Mouse (Mus musculus) CH12.LX (cell line): ENCODE results near the gene Fam186a.

Source experiments
- CHD2 ChIP-seq: IDR thresholded peaks from 2 replicates; pipeline ENCODE4 v1.6.1; 2011; ENCODE audit warnings: low read length, improper control_type of control experiment
- CTCF ChIP-seq, 2 experiments: IDR thresholded peaks in 1 of 2; conservative IDR thresholded peaks in 1 of 2; 2 replicates each; pipeline ENCODE4 v1.5.1; 2011 to 2012; ENCODE audit warnings: low read depth in 2 of 2, low read length in 2 of 2, improper control_type of control experiment in 1 of 2, inconsistent platforms in 1 of 2, mild to moderate bottlenecking in 1 of 2, moderate library complexity in 1 of 2
- EP300 ChIP-seq: IDR thresholded peaks from 2 replicates; pipeline ENCODE4 v1.6.1; 2011; ENCODE audit warnings: low read length, improper control_type of control experiment
- JUN ChIP-seq: IDR thresholded peaks from 2 replicates; pipeline ENCODE4 v1.6.1; 2011; ENCODE audit warnings: low read depth, mild to moderate bottlenecking, low read length, improper control_type of control experiment, moderate library complexity; ENCODE audit not compliant: insufficient read depth
- MYC ChIP-seq: IDR thresholded peaks from 2 replicates; pipeline ENCODE4 v1.6.1; 2011; ENCODE audit warnings: low read depth, mild to moderate bottlenecking, improper control_type of control experiment, low read length
- NELFE ChIP-seq: IDR thresholded peaks from 2 replicates; pipeline ENCODE4 v1.6.1; 2011; ENCODE audit warnings: low read depth, low read length, improper control_type of control experiment
- UBTF ChIP-seq: IDR thresholded peaks from 2 replicates; pipeline ENCODE4 v1.6.1; 2012; ENCODE audit warnings: low read depth, mild to moderate bottlenecking, inconsistent platforms, low read length, improper control_type of control experiment, moderate library complexity
- ZMIZ1 ChIP-seq: IDR thresholded peaks from 2 replicates; pipeline ENCODE4 v1.6.1; 2012; ENCODE audit warnings: low read depth, mild to moderate bottlenecking, inconsistent platforms, low read length, improper control_type of control experiment
- ZNF384 ChIP-seq: IDR thresholded peaks from 2 replicates; pipeline ENCODE4 v1.6.1; 2012; ENCODE audit warnings: low read depth, low read length, improper control_type of control experiment, inconsistent platforms

DNA sequence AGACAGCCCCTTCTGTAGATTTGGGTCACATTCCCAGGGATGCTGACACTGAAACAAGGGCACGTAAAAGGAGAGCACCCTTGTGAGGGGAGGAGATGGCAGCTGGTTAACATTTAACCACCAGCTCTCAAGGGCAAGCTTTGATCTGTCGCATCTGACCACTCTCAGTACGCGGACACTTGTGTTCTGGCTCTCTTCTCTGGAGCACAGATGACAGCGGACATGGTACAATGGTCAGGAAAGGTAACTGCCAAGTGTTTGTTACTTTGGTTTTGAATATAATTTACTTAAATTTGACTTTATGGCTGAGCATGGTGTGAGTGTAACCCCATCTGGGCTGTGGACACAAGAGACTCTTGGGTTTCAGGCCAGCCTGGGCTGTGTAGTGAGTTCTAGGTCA is 64.1 kb downstream of the Fam186a start:
- TF ChIP-seq CTCF (conservative IDR thresholded peaks at IDR 0.05 in 1 of 2, IDR thresholded peaks at IDR 0.05 in 1 of 2; ENCODE audit: low read depth in 2 of 2, low read length in 2 of 2) (no peak), UBTF (no peak), MYC (no peak), ZNF384 (no peak), EP300 (no peak), JUN (no peak), ZMIZ1 (no peak), CHD2 (no peak), NELFE (no peak)
